Mouse (Mus musculus) heart, adult 2 months (tissue): ENCODE data around the gene Xrcc4.

Experiments
- CTCF ChIP-seq: fragments of 200-600 bp; IDR thresholded peaks from 2 replicates; pipeline ENCODE4 v1.8.1; 2022; ENCODE audit warnings: antibody characterized with exemption, mild to moderate bottlenecking, moderate library complexity
- POLR2A ChIP-seq: fragments of 200-500 bp; IDR thresholded peaks from 2 replicates; pipeline ENCODE4 v1.6.1; 2011; ENCODE audit warnings: mild to moderate bottlenecking, low read depth, low read length, control low read depth; ENCODE audit not compliant: insufficient read depth

DNA sequence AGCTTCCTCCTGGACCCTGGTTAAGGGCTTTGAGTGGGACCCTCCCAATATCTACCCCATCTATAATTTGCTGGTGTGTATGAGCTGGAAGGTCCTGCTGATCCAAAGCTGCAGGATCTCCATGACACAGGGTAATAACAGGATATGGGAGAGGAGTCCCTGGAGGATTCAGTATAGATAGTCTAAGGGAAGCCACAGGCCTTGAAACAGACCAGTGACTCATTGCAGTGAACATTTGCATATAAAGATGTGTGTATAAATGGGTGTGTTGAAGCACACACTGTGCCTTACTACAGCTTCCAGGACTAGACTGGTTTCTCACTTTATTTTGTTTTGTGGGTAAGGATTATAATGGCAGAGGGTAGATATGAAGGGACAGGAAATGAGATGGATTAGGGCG, 83.8 kb downstream of the Xrcc4 start:
- TF ChIP-seq POLR2A, result no peak
- no peak for TF ChIP-seq CTCF
